Mouse (Mus musculus) midbrain, embryonic 15.5 days (tissue): Measurements from ENCODE around the gene Lin9. TPM values are rescaled to one million over a fixed set of nuclear protein-coding genes. Genes with fewer than 3 reads are reported as not detected.

ENCODE experiments used
- ATAC-seq: fragments of 200-750 bp; cut with Nextera tagmentation; replicated peaks from 2 replicates; pipeline ENCODE4 v1.8.0; 2017; ENCODE audit warnings: moderate TSS enrichment
- H3K27ac ChIP-seq: fragments of 300-500 bp; sonication (generic); 2 replicates; pipeline ENCODE4 v1.5.1; 2015; ENCODE audit warnings: mild to moderate bottlenecking, inconsistent platforms
- H3K27me3 ChIP-seq: fragments of 300-500 bp; sonication (generic); replicated peaks from 2 replicates; pipeline ENCODE4 v1.6.1; 2015; ENCODE audit warnings: inconsistent platforms
- H3K36me3 ChIP-seq: fragments of 300-500 bp; sonication (generic); replicated peaks from 2 replicates; pipeline ENCODE4 v1.6.1; 2015; ENCODE audit warnings: inconsistent platforms
- H3K4me1 ChIP-seq: fragments of 300-500 bp; sonication (generic); 2 replicates; pipeline ENCODE4 v1.6.1; 2015; ENCODE audit warnings: inconsistent platforms
- H3K4me2 ChIP-seq: fragments of 300-500 bp; sonication (generic); 2 replicates; pipeline ENCODE4 v1.6.1; 2015; ENCODE audit warnings: inconsistent platforms, mild to moderate bottlenecking, moderate library complexity
- H3K4me3 ChIP-seq: fragments of 300-500 bp; sonication (generic); 2 replicates; pipeline ENCODE4 v1.5.1; 2015; ENCODE audit warnings: mild to moderate bottlenecking, inconsistent platforms
- H3K9ac ChIP-seq: fragments of 300-500 bp; sonication (generic); 2 replicates; pipeline ENCODE4 v1.6.1; 2015; ENCODE audit warnings: mild to moderate bottlenecking, inconsistent platforms
- H3K9me3 ChIP-seq: fragments of 300-500 bp; sonication (generic); 2 replicates; pipeline ENCODE4 v1.6.1; 2016; ENCODE audit warnings: inconsistent platforms
- WGBS: fragments of 180-500 bp; shearing (Covaris S2); methylation state at CpG from one replicate; pipeline ENCODE4 v1.1.7; 2015; ENCODE audit warnings: mixed read lengths; 5-methylcytosine and 5-hydroxymethylcytosine counted together
- polyA plus RNA-seq: library from polyadenylated mRNA; unstranded; fragments of >200 nt; fragmentation: Nextera tagmentation; extraction: Ambion mirVana; gene quantifications from 2 replicates; pipeline ENCODE4 v1.2.1, GENCODE M21; 2015

Gene Lin9
- polyA plus RNA-seq, 1 experiment from 2014 or later = 11.4 TPM

- no peak overlapping the region for H3K4me2 ChIP-seq
- no peak overlapping the region for H3K27ac ChIP-seq
- no peaks in the 10 kb centered on the region for H3K36me3 ChIP-seq
- 70% methylated on average over 5 of the region's 5 CpGs for WGBS
- H3K4me3 ChIP-seq = no peak overlapping the region
- no peak for ATAC-seq
- H3K9ac ChIP-seq = no peak overlapping the region
- H3K4me1 ChIP-seq = no peaks in the 10 kb centered on the region
- no peaks in the 10 kb centered on the region for H3K9me3 ChIP-seq
- no peaks in the 10 kb centered on the region for H3K27me3 ChIP-seq
Observed at GRCm38 (mm10) chr1:180718756-180719155, 77.8 kb downstream of the Lin9 start.

DNA sequence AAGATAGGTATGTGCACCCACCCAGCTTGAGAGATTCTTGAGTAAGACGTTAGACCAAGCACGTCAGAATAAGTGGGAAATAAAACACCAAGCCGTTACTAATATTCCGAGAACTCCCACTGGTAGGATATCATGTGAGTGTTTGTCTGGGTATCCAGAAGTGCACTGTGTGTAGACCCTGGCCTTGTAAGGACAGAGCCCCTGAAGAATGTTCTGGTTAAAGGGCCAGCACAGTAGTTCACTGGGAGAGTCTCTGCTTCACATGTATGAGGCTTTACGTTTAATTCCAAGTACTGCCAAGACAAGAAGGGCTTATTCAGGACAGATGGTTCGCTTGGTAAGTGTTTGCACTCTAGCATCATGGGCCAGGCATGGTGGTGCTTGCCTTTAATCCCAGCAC is 78.5 kb downstream of the Lin9 start:
- H3K4me1 ChIP-seq = no peaks in the 10 kb centered on the region
- H3K9me3 ChIP-seq = no peaks in the 10 kb centered on the region
- 86% methylated on average over 6 of the region's 6 CpGs for WGBS
- no peak overlapping the region for H3K9ac ChIP-seq
- H3K4me3 ChIP-seq = no peak overlapping the region
- H3K4me2 ChIP-seq = no peak overlapping the region
- H3K36me3 ChIP-seq = no peaks in the 10 kb centered on the region
- H3K27ac ChIP-seq = no peak overlapping the region
- no peak for ATAC-seq
- H3K27me3 ChIP-seq = no peaks in the 10 kb centered on the region

GRCm38 (mm10) chr1:180719951-180720689 is 79.2 kb downstream of the Lin9 start:
- no peak overlapping the region for H3K4me2 ChIP-seq
- WGBS = 45% methylated on average over 5 of the region's 5 CpGs
- no peak overlapping the region for H3K27ac ChIP-seq
- H3K9ac ChIP-seq = no peak overlapping the region
- no peaks in the 10 kb centered on the region for H3K27me3 ChIP-seq
- peaks cover 5% of the 10 kb centered on the region for H3K4me1 ChIP-seq
- no peaks in the 10 kb centered on the region for H3K36me3 ChIP-seq
- no peak for ATAC-seq
- no peak overlapping the region for H3K4me3 ChIP-seq
- H3K9me3 ChIP-seq = no peaks in the 10 kb centered on the region

- 64% methylated on average over 1 of the region's 1 CpGs for whole genome bisulfite sequencing
- Histone ChIP-seq H3K27me3 (no peaks in the 10 kb centered on the region), H3K9ac (no peak overlapping the region), H3K4me3 (no peak overlapping the region), H3K4me1 (peaks cover 20% of the 10 kb centered on the region), H3K36me3 (no peaks in the 10 kb centered on the region), H3K9me3 (no peaks in the 10 kb centered on the region), H3K4me2 (no peak overlapping the region), H3K27ac (no peak overlapping the region)
- no peak for ATAC-seq
Observed at GRCm38 (mm10) chr1:180722608-180723007, 81.7 kb downstream of the Lin9 start.

DNA sequence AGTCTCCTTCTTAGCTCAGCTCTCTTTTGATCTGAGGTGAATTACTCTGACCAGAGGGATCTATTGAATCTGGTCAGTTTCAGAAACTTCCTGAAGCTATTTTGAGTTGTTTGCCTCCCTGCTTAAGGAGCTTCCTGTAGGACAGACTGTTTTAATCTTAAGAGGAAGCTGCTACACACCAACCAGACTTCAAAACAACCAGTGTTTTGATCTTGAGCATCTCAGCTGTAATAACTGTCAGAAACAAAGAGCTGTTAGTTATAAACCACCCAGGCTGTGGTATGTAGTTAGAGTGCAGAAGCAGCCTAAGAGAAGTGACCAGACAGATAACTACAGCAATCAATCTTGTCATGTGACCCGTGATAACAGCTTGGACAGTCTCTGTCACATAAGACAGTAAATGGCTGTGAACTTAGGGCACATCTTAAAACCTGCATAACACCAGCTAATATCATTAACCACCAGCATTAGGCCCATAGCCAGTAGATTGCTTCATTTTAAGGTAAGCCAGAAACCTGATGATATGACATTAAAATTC is 82.8 kb downstream of the Lin9 start:
- Histone ChIP-seq H3K9me3 (no peaks in the 10 kb centered on the region), H3K9ac (no peak overlapping the region), H3K27me3 (no peaks in the 10 kb centered on the region), H3K27ac (no peak overlapping the region), H3K36me3 (no peaks in the 10 kb centered on the region), H3K4me3 (no peak overlapping the region), H3K4me2 (no peak overlapping the region), H3K4me1 (peaks cover 30% of the 10 kb centered on the region)
- WGBS = 71% methylated on average over 1 of the region's 1 CpGs
- no peak for ATAC-seq

- H3K4me2 ChIP-seq = peak within 1 kb of the TSS; percentile 74
- peaks cover 40% of the 10 kb centered on the region for H3K4me1 ChIP-seq
- under 1% methylated on average over 50 of the region's 52 CpGs for WGBS
- no peaks in the 10 kb centered on the region for H3K36me3 ChIP-seq
- H3K27ac ChIP-seq = peak within 1 kb of the TSS; percentile 82
- H3K9ac ChIP-seq = peak within 1 kb of the TSS; percentile 75
- peak; percentile 94 for ATAC-seq
- H3K27me3 ChIP-seq = no peaks in the 10 kb centered on the region
- no peaks in the 10 kb centered on the region for H3K9me3 ChIP-seq
- H3K4me3 ChIP-seq = peak within 1 kb of the TSS; percentile 66
Observed at GRCm38 (mm10) chr1:180725704-180726179, 84.8 kb downstream of the Lin9 start, which contains the start of gene Acbd3. Acbd3 (plus strand) TSS chr1:180726043.

DNA sequence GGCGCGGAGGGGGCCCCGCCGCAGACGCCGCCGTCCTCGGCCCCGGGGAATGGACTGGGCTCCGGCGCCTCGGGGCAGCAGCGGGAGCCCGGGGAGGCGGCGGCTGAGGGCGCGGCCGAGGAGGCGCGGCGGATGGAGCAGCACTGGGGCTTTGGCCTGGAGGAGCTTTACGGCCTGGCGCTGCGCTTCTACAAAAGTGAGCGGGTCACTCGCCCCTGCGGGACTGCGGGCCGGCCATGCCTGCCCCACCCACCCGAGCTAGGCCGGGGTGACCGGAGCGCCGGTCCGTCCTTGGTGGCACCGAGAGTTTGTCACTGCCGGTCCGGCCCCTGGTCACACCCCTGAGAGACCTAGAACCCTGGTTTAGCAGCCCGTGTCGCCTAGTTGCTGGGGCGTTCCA is 85.2 kb downstream of the Lin9 start:
- H3K9ac ChIP-seq = peak overlapping the region; percentile 75
- WGBS = 0% methylated on average over 40 of the region's 42 CpGs
- no peaks in the 10 kb centered on the region for H3K27me3 ChIP-seq
- H3K9me3 ChIP-seq = no peaks in the 10 kb centered on the region
- no peaks in the 10 kb centered on the region for H3K36me3 ChIP-seq
- ATAC-seq = peak; percentile 80
- H3K4me1 ChIP-seq = peaks cover 40% of the 10 kb centered on the region
- peak overlapping the region; percentile 66 for H3K4me3 ChIP-seq
- peak overlapping the region; percentile 82 for H3K27ac ChIP-seq
- H3K4me2 ChIP-seq = peak overlapping the region; percentile 74

- Histone ChIP-seq H3K36me3 (peaks cover 1% of the 10 kb centered on the region; the same call in 1 of the 2 replicates), H3K4me1 (peaks cover 40% of the 10 kb centered on the region), H3K9ac (no peak overlapping the region), H3K4me3 (no peak overlapping the region), H3K4me2 (no peak overlapping the region), H3K27ac (no peak overlapping the region), H3K9me3 (no peaks in the 10 kb centered on the region), H3K27me3 (no peaks in the 10 kb centered on the region)
- 92% methylated on average over 3 of the region's 3 CpGs for WGBS
- no peak for ATAC-seq
Observed at GRCm38 (mm10) chr1:180729231-180729630, 88.3 kb downstream of the Lin9 start.

Other genes starting within 250 kb of the Lin9 start
- gene Stum, start 157.6 kb upstream of the Lin9 start, polyA plus RNA-seq = 7.2 and 9.3 TPM in 2 replicates
- gene Parp1, start 72.2 kb upstream of the Lin9 start, polyA plus RNA-seq = 95.9 and 96.2 TPM in 2 replicates
- gene Mixl1, start 55.9 kb downstream of the Lin9 start, polyA plus RNA-seq = 0.28 and 0.35 TPM in 2 replicates
- 23.9 and 25.8 TPM in 2 replicates for gene Acbd3, start 84.9 kb downstream of the Lin9 start, polyA plus RNA-seq
- 3,070 and 3,123 TPM in 2 replicates for gene H3f3a, start 172.8 kb downstream of the Lin9 start, polyA plus RNA-seq
- 29.0 and 30.9 TPM in 2 replicates for gene Sde2, start 210.0 kb downstream of the Lin9 start, polyA plus RNA-seq